Mouse (Mus musculus): ENCODE data around the gene Fam169b.
"Not testable (repeated sequence)": the region's sequence is repeated elsewhere in the genome, so short reads cannot be mapped to it uniquely, and the experiment has no call there.

The Fam169b gene

DNA sequence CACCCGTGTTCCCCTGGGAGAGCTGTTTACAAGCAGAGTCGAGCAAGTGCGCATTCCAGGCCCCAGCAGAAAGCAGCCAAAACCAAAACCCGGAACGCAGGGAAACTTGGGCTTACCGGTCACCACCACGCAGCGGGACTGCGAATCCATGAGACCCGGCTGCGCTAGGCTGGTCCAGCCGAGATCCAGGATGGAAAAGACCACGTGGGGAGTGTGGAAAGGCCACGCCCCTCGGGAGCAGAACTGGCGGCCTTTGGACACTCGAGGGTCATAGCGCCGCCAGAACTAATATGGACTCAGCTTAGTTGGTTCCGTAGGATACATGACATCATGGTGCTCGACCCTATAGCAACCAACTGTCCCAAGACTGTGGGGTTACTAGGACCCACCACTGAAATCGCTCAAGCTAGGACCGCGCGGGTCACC is 9.6 kb upstream of the Fam169b start, which contains the start of gene Pgpep1l:
Gene Pgpep1l (minus strand): TSS at position 206 of the 426 bp plus-strand sequence.
- DNase-seq (ENCODE audit: low spot score) = no peak

DNA sequence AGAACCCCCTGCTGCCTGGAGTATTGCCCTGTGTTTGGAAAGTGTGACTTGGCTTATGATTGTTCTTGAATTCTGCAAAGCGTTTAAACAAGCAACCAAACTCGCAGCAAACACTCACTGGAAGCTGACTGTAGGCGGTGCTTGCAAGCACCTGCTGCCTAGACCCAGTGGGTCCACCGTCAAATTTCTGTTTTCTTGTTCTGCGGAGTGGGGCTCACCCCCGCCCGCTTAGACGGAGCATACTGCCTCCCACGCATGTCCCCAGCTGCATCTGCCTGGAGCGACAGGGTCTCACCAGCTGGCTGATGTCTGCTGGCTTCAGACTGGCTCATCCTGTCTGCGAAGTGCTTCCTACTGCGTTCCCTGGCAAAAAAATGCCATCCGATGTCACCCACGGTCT is 9.1 kb upstream of the Fam169b start:
- DNase-seq (ENCODE audit: low spot score) = no peak

DNA sequence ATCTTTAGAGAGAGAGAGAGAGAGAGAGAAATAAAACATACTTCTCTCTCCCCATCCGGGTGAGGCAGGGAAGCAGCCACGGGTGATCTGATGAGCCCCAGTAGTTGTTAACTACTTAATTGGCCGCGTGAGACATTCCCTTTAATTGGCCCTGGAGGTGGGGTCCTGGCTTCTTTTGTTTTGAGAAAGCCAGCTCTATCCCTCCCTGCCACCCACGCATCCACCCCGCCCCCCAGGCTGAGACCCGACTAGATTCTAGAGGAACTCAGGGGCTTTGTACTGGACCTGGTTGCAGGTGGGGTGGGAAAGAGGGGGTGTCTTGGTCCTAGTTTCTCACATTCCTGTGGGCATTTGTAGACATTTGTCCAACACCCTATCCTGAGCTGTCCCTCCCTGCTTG is 8.2 kb upstream of the Fam169b start:
- no peak for DNase-seq (ENCODE audit: low spot score)

DNA sequence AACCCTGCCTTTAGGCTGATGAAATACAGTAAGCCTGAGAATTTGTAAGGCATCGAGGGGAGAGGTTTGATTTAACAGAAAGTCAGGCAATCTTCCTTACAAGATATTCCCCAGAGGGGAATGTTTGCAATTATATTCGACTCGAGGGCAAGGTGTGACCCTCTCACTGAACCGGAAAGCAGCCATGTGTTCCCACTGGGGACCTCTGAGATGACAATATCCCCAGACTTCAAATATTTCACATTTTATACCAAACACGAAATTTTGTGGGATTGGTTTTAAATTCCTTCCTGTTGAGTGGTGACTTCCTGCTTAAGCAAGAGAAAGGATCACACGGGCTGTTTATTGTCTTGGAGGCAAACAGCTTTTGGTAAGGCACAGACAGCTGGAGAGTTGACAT is 6.9 kb upstream of the Fam169b start:
- no peak for DNase-seq (ENCODE audit: low spot score)

DNA sequence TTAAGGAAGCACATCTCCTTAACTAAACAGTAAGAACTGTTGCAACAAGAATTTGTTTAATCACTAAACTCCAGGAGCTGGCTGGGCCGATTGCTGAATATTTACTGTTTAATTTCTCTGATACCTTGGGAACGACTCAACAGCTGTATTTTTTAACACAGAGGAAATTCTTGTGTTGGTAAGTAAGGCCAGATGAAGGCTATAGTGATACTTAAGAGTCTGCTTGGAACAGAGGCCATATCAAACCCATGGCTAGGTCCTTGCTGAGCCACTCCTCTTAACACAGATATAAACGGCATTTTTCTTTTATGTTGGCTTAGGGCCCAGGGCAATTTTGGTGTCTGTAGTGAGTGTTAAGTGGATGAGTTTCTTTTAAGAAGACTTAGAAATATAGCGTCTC is 3.1 kb upstream of the Fam169b start:
- no peak for DNase-seq (ENCODE audit: low spot score)

DNA sequence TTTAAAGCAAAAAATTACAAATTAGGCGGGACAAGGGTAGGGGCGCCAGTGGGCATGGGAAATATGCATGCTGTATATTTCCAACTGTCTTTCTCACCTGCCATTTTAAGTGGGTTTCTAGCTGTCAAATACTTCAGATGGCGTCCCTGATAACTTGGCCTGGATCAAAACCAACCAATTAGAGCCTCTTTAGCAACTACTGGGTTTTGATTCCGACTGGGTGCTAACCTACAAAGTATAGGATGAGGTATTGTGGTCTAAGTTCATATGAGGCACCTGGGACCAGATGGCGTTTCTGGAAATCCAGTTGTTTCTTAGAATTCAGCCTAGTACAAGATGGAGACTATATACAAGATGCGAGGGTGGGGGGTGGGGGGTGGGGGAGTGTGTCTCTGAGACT is 1.8 kb upstream of the Fam169b start:
- DNase-seq (ENCODE audit: low spot score) = no peak

DNA sequence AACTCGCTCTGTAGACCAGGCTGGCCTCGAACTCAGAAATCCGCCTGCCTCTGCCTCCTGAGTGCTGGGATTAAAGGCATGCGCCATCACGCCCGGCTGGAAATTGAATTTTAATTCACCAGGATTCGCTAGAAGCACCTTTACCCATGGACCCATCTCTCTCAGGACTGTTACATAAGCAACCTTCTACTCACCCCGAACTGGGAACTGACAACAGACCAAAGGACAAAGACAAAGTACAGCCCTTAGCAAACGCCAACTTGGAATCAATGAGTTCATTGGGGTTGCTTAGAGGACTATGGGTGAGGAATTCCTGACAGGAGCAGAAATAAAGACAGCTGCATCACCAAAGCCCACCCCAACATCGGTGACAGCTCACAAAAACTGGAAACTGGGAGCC is 1.0 kb upstream of the Fam169b start:
- no peak for DNase-seq (ENCODE audit: low spot score)

DNA sequence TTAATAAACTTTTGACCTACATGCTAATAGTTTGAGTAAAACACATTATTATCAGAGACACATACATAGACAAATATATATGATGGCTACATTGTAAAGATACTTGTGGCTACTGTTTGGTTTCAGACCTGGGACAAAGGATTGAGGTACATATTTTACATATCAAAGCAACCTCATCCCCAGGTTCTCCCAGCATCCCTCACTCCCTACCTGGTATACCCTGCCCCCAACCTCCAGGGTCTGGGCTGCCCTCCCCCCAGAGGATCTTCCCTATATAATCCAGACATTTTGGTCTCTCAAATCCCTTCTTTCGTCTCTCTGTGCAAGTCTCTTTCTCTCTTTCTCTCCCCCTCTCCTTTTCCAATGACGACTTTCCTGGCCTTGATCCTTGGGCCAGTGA is 579 bp downstream of the Fam169b start:
- no peak for DNase-seq (ENCODE audit: low spot score)

DNA sequence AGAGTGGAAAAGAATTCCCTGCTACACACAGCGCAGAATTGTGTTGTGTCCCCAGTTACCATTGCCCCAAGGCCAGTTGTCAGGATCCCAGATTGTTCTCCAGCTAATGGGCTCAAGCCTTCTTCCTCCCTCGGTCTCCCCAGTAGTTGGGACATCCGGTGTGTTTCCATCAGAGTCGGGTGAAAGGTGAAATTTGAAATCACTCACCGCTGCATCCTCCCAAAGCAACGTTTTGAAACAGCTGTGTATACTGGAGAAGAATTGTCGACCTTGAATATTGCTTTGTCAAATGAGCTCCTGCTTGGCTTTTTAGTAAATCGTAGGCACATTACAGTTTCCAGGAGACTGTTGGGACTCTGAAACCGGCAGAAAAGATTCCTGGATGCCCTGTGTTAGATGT is 1.3 kb downstream of the Fam169b start:
- DNase-seq (ENCODE audit: low spot score) = no peak

DNA sequence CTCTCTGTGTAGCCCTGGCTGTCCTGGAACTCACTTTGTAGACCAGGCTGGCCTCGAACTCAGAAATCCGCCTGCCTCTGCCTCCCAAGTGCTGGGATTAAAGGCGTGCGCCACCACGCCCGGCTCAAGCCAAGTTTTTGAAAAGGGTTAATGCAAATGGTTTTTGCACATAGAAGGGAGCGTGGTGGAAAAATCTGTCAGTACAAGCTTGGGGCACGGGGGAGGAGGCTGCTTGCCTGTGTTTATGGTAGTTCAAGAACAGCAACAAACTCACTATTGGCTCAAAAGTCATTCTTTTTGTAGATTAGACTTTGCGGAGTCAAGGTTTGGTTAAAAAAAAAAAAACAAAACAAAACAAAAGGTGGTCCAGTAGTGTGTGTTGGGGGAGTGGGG is 1.8 kb downstream of the Fam169b start:
- DNase-seq (ENCODE audit: low spot score) = not testable (repeated sequence)

DNA sequence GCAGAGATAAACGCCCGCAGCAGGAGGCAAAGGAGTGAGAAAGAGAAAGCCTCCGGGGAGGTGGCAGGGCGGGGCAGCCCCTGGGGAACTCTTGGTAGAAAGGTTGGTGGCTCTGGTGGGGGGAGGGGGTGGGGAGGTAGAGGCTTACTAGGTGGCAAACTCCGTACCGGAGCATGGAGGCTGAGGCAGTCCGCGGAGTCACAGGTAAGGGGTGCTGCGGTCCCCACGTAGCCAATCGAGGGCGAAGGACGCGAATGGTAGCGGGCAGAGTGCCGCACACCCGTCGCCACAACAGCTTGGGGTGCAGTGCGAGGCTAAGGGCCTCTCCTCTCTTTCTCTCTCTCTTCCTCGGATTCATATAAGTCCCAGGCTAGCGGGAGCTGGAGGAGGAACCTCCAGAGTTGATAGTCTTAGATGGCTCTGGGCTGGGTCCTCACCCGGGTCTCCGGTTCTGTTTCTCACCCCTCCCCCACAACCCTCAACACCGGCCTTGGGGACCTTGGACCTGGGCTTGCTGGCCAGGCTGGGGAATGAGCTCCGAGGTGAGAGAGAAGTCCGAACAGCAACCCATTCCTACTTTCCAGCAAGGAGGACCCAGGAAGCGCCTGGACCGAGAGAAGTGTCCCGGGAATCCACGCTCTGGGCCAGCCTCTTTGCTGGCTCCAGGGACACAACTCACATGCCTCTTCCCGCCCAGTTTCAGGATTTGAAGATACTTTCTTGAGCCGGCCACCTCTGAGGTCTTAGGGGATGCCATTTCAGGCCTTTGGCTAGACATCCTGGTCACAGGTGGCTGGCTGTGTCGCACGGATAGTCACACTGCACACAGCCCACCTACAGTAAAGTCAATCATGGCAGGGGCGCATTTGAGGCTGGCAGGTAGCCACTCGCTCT is 2.4 kb downstream of the Fam169b start:
- no peak for DNase-seq (ENCODE audit: low spot score)

DNA sequence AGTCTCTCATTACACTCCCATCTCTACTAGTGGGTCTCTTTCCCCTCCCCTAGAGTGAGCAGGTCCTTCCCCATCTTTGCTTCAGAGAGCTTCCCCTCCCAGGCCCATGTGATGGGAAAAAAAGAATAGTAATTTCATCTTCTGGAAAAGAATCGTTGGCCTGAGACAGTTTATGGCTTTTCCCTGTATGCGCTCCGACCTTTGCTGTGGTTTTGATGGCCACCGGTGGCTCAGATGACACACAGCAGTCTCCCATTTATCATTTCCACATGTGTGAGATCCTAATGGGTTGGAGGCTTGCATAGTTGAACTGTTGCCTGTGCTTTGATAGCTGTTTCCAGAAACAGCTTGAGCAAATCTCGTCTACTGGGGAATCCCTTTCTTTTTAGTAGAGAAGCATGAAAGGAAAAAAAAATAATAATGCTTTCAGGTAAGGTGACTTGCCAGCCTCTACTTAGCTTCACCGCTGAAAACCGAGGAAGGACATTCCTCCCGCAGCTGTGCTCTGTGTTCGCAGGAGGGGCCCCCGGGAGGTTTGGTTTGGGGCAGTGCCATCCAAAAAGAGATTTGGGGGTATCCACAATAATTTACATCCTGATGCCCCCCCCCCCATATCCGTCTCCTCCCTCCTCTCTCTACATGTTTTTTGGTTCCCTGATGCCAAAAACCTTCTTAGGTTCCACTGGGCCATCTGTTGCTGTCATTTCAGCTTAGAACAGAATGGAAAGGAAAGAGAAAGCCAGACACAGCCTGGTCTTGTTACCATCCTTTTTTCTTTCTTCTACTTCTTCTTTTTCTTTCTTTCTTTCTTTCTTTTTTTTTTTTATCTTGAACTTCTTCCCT is 3.6 kb downstream of the Fam169b start:
- no peak for DNase-seq (ENCODE audit: low spot score)

DNA sequence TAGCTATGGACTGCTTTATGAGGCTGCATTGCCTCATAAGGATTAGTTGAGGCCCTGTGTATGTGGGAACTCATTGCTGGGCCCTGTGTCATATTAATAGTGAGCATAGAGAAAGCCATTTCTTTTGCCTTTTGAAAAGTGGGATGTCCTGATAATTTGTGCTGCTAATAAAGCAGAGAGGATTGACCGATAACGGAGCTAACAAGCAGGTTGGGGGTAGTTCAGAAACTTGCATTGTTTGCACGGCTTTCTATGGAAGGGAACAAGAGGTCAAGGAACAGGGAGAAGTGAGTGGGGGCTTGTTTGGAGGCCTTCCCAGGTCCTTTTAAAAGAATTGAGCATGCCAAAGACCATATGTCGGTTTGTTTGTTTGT is 4.2 kb downstream of the Fam169b start:
- no peak for DNase-seq (ENCODE audit: low spot score)

DNA sequence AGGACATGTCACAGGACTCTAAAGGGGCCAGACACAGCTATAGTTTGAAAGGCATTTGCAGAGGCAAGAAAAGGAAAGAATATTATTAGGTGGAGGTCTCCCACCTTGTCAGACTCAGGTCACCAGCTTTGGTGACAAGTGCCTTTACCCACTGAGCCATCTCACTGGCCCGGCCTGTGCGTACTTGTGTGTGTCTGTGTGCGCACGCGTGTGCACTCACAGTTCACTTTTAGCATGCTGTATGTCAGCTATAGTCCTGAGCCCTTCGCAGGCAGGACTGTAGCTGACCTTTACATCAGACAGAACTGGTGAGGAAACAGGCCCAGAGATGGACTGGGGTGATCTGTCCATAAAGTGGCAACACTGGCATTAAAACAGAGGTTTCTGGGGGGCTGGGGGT is 4.7 kb downstream of the Fam169b start:
- no peak for DNase-seq (ENCODE audit: low spot score)

DNA sequence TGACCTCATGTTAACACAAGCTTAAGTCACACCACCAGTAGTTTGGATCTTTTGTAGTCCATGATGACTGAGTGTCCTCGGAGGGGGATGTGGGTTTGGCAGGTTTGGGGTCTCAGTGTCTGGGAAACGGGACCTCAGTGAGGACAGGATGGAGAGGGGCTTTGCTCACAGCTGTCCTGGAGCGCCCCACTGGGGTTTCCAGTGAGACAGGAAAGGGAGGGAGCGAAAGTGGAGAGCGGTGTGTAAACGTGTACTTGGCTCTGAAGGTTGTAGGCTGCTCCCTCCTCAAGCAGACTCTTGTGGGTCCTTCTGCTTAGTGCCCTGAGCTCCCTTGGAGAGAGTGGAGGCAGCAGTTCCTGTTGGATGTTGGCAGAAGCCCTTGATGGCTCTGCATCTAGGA is 5.3 kb downstream of the Fam169b start:
- DNase-seq (ENCODE audit: low spot score) = no peak

DNA sequence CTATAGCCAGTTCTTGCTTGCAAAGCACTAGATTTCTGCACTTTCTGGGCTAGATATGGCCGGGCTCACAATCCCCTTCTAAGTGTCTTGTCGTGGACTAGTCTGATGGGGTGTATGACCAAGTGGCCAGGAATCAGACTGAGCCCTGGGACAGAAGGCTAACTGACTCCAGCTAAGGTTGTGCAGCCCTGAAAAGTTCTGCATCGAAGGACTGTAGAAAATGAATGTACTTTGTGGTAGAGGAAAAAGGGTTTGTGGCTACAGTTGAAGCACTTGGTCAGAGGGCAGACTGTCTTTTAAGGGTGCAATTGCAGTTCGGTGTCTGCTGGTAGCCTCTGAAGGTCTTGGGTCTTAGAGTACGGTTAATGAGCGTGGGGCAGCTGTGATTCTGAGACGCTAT is 5.8 kb downstream of the Fam169b start:
- no peak for DNase-seq (ENCODE audit: low spot score)

DNA sequence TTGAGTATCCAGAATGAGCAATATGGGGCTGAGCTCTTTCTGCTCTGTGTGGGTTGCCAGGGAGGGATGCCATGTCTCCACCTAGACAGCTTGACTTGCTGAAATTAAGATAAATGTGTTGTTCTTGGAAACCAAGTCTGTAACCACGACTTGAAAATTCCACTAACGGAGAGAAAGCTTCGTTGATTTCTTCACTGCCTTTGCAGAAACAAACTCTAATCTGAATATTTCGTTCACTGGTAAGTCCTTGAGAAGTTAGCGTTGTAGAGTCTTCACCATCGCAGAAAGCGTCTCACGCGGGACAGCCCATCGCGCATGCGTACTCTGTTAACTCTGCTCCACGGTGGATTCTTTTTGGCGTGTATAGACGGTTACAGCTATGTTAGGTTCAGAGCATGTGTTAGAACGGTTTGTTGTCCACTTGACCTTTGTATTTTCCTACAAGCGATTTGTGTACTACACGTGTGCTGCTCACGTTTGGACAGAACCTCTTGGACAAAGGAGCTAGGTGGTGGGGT is 6.8 kb downstream of the Fam169b start:
- no peak for DNase-seq (ENCODE audit: low spot score)

DNA sequence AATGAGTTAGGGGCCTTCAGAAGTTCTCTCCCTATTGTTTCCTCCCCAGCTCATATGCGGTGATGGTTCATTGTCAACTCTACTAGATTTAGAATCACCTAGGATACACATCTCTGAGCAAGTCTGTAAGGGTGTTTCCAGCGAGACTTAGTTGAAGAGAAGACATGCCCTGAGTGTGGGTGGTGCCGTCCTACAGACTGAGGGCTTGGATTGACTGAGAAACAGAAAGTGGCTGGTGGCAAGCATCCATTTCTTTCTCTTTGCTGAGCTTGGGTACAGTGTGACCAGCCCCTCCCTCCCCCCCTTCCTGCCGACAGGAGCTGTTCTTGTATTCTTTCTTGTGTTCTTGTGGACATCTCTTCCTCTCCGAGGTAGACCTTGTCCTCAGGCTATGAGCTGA is 7.7 kb downstream of the Fam169b start:
- no peak for DNase-seq (ENCODE audit: low spot score)

DNA sequence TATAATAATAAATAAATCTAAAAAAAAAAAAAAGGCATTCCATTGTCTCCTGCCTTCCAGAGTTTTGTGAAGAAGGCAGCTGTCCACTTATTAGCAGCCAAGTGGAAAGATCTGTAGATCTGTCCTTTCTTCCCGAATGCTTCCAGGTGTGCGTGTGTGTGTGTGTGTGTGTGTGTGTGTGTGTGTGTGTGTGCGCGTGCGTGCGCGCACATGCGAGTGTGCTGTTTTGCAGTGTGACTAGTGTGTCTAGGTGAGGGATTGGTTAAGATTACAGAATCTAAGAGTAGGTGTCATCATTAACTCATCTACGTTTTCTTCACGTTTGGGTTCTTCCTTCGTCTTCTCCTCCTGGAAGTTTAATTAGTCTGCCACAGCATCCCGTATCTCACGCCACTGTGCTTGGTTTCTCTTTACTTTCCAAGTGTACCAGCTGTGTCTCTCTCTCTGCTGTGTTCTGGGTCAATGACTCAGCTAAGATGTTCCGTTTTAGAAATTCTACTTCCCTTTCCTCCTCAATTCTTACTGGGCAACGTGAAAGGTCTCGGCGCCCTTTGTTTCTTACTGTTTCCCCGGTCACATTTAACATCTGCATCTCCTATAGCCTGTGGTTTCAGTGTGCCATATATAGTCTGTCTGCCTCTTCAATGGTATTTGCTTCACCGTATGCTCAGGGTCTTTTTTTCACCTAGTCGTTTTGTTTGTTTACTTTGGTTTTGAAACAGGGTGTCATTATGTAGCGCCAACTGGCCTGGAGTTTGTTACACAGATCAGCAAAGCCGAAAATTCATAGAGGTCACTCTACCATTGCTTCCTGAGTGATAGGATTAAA is 8.9 kb downstream of the Fam169b start:
- DNase-seq (ENCODE audit: low spot score) = no peak

DNA sequence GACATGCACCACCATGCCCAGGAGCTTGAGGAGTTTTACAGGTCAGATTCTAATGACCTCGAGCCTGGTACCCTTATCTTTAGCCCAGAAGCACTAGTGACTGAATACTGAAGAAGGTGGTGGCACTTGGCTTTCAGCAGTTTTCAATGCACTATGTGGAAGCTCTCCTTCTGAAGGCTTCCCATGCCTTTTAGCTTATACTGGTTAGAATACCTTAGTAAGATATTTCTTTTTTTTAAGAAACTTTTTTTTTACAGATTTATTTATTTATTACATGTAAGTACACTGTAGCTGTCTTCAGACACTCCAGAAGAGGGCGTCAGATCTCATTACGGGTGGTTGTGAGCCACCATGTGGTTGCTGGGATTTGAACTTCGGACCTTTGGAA is 9.5 kb downstream of the Fam169b start:
- not testable (repeated sequence) for DNase-seq (ENCODE audit: low spot score)

DNA sequence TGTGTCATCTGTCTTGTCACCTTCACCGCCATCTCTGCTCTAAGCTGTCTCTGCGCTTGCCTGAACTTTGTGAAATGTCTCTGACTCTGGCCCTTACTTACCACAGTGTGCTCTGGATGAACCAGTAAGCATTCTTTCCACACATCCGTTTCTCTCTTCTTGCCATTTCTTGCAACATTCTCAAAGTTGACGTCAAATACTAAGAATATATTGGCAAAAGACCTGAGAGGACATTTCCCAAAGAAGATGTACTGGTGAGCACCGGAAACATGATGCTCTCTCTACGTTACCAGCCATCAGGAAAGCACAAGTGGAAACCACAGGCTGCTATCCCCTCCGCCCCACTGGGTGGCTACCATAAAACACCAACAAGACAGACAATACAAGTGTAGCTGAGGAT is 10.1 kb downstream of the Fam169b start:
- DNase-seq (ENCODE audit: low spot score) = no peak

DNA sequence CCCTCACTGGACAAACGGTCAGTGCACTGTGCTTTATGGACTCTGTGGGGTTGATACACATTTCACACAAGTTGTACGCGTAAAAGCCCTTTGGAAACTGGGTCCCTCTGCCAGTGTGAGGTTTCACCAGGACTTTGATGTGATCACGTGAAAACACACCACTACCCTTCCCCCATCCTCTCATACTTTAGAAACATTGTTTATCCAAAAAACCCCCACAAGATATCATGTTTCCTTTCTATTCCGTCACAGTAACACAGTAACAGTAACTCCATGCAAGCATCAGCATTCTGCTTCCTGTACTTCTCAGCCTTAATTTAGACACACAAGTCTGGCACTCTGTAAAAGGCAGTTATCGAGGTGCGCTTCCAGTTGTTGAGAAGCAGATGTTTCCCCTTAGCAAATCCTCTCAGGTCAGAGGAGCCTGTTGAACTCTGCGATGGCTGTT is 12.2 kb downstream of the Fam169b start:
- DNase-seq (ENCODE audit: low spot score) = no peak

All from urinary bladder, postnatal 10 days (tissue).